Mouse (Mus musculus): ENCODE data around the gene Gm20441. TPM values are rescaled to one million over a fixed set of nuclear protein-coding genes. Genes with fewer than 3 reads are reported as not detected.
"Not testable (repeated sequence)": the region's sequence is repeated elsewhere in the genome, so short reads cannot be mapped to it uniquely, and the experiment has no call there.

Gm20441 gene
- polyA plus RNA-seq, 1 experiment = not detected

DNA sequence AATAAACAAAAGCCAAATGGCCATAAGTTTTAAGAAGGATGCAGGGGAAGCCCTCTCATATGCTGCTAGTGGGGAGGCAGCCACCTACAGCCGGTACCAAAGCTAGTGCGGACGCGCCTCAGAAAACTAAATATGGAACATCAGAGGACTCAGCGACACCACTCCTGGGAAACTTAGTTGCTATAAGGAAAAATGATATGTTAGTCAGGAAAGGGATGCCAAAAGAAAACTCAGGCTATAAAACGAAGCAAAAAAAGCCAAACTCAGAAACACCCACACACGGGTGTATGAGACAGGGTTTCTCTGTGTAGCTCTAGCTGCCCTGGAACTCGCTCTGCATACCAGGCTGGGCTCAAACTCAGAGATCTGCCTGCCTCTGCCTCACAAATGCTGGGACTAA, 7.5 kb upstream of the Gm20441 start:
- TF ChIP-seq POLR2A (IDR thresholded peaks at IDR 0.05; ENCODE audit: low read depth, low read length) (no peak), CTCF (IDR thresholded peaks at IDR 0.05; ENCODE audit: borderline replicate concordance, insufficient read depth, low read length) (no peak)
- Histone ChIP-seq H3K4me1 (ENCODE audit: control insufficient read depth, insufficient read depth, low read length) (no peaks in the 10 kb centered on the region), H3K27ac (ENCODE audit: insufficient read depth, low read length) (no peak overlapping the region), H3K4me3 (ENCODE audit: insufficient read depth, low read length) (no peak overlapping the region)

DNA sequence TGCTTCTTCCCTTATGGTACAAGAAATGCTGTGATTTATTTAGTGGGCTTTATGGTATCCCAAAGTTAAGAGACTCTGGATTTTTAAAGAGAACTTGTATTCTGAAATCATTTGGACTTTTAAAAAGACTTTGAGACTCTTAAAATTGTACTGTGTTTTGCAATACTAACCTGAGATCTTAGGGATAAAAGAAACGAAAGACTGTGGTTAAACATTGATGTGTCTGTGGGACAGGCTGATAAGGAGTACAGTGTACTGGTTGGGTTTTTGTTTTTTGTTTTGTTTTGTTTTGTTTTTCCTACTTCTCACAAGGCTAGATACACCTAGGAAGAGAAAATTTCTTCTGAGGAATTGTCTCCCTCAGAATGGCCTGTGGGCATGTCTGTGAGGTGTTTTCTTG, 4.7 kb upstream of the Gm20441 start:
- Histone ChIP-seq H3K4me1 (ENCODE audit: control insufficient read depth, insufficient read depth, low read length) (no peaks in the 10 kb centered on the region), H3K27ac (ENCODE audit: insufficient read depth, low read length) (no peak overlapping the region), H3K4me3 (ENCODE audit: insufficient read depth, low read length) (no peak overlapping the region)
- TF ChIP-seq CTCF (IDR thresholded peaks at IDR 0.05; ENCODE audit: borderline replicate concordance, insufficient read depth, low read length) (no peak), POLR2A (IDR thresholded peaks at IDR 0.05; ENCODE audit: low read depth, low read length) (no peak)

DNA sequence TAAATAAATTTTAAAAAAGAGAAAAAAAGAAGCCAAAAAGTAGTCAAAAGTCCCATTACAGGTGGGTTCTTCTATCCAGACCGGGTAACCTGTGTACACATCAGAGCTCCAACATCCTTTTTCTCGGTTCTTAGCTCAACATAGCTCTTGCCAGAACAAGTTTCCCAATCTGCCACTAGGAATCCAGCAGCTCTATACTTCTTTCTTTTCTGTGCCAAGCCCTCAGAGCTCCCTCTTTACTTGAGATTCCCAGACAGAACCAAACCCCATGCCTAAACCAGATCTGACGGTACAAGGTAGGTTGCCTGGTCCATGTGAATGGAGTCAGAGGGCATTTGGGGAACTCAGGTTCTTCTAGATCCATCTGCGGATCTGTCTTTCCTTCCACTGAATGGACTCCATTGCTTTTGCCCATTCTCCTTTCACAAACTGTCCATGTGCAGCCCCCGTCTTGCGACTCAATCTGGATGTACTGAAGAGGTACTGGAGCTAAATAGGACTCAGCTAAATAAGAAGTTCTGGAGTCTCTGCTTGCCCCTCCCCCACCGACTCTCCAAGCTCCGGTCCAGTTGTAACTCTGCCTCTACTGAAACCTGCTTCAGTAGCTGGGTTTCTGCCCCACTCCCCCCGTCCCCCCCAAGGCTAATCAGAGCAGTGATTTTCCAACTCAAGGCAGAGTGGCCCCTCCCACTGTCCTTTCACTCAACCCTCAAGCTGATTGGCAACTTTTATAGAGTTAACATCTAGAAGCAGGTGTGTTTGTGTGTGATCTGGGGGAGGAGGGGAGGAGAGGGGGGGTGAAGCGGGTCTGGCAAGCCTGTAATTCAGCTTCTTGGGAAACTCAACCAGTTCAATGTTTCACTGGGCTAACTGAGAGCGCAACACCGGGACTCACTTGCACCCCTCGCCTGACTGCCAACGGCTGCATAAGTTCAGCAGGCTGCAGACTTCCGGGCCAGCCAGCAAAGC, 1.3 kb downstream of the Gm20441 start:
- H3K4me1 ChIP-seq (ENCODE audit: control insufficient read depth, insufficient read depth, low read length) = no peaks in the 10 kb centered on the region; the same call in 1 of the 2 replicates
- no peak overlapping the region for H3K4me3 ChIP-seq (ENCODE audit: insufficient read depth, low read length)
- H3K27ac ChIP-seq (ENCODE audit: insufficient read depth, low read length) = no peak overlapping the region
- TF ChIP-seq CTCF (IDR thresholded peaks at IDR 0.05; ENCODE audit: borderline replicate concordance, insufficient read depth, low read length) = no peak
- TF ChIP-seq POLR2A (IDR thresholded peaks at IDR 0.05; ENCODE audit: low read depth, low read length) = no peak

DNA sequence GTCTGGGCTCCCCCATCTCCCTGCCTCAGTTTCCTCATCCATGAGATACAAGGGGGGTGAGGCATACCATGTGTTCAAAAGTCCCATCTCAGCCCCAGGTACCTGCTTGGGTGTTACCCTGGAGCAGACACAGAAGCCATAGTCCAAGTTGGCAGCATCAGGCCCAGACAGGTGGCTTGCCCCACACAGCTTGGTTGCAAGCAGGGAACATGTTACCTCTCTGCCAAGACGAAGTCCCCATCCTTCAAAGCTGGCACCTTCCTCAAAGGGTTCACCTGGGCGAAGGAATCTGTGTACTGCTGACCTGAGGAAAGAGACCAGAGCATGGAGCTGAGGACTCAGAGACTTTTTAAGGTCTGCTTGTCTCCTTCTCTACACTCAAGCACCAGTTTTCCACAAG, 2.9 kb downstream of the Gm20441 start:
- TF ChIP-seq CTCF (IDR thresholded peaks at IDR 0.05; ENCODE audit: borderline replicate concordance, insufficient read depth, low read length) = no peak
- TF ChIP-seq POLR2A (IDR thresholded peaks at IDR 0.05; ENCODE audit: low read depth, low read length) = no peak
- no peak overlapping the region for H3K27ac ChIP-seq (ENCODE audit: insufficient read depth, low read length)
- H3K4me3 ChIP-seq (ENCODE audit: insufficient read depth, low read length) = no peak overlapping the region

DNA sequence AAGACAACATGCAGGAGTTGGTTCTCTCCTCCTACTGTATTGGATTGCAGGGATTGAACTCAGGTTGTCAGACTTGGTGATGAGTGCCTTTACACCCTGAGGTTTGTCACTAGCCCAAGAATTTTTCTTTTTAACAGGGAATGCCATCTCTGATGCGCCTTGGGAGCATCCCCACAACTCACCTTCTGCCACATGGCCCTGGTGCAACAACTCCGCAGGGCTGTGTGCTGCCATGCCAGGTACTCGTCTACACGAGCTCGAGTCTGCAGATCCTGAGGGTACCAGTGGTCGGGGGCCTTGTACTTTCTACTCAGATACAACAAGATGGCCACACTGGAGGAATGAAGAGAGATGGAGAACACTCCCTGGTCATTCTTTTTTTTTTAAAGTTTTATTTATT, 4.2 kb downstream of the Gm20441 start:
- H3K4me3 ChIP-seq (ENCODE audit: insufficient read depth, low read length) = no peak overlapping the region
- TF ChIP-seq CTCF (IDR thresholded peaks at IDR 0.05; ENCODE audit: borderline replicate concordance, insufficient read depth, low read length) = no peak
- no peak for TF ChIP-seq POLR2A (IDR thresholded peaks at IDR 0.05; ENCODE audit: low read depth, low read length)
- H3K27ac ChIP-seq (ENCODE audit: insufficient read depth, low read length) = no peak overlapping the region
- no peaks in the 10 kb centered on the region; the same call in 1 of the 2 replicates for H3K4me1 ChIP-seq (ENCODE audit: control insufficient read depth, insufficient read depth, low read length)

More for the DNA sequence above, 2.9 kb downstream of the Gm20441 start:
- no peaks in the 10 kb centered on the region; the same call in 1 of the 2 replicates for H3K4me1 ChIP-seq (ENCODE audit: control insufficient read depth, insufficient read depth, low read length)

DNA sequence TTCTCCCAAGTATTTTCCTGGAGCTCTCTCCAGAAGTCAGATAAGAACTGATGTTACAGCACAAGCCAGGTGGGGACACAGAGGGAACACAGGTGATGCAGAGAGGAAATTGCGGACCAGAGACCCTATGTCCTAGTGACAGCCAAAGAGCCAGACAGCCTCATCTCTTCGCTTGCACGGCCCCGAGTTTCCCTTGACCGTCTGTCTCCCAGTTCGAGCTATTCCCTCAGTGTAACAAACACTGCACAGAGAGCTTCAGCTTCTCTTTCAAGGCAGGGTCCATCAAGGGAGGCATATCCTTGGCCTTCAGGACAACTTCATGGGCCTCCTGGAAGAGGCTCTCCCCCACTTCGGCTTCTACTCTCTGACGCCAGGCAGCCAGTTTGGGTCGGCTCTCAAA, 6.2 kb downstream of the Gm20441 start:
- Histone ChIP-seq H3K27ac (ENCODE audit: insufficient read depth, low read length) (no peak overlapping the region), H3K4me3 (ENCODE audit: insufficient read depth, low read length) (no peak overlapping the region), H3K4me1 (ENCODE audit: control insufficient read depth, insufficient read depth, low read length) (no peaks in the 10 kb centered on the region; the same call in 1 of the 2 replicates)
- TF ChIP-seq POLR2A (IDR thresholded peaks at IDR 0.05; ENCODE audit: low read depth, low read length) (no peak), CTCF (IDR thresholded peaks at IDR 0.05; ENCODE audit: borderline replicate concordance, insufficient read depth, low read length) (no peak)

DNA sequence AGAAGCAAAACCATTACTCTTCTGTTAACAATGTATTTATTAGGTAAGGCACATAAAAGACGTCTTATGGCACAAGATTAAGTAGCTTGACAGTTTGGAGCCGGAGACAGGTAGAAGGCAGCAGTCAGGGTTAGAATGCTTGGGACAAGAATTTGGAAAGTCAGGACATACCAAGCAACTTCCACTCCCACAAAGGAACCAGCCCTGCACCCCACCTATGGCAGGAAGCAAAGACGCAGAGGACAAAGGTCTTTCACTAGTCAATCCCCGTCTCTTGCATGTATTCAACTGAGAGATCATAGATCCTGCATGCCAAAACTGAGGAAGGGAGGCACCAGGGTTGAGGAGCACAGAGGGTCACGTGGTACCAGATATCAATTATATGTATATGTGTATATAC, 6.7 kb downstream of the Gm20441 start:
- no peaks in the 10 kb centered on the region for H3K4me1 ChIP-seq (ENCODE audit: control insufficient read depth, insufficient read depth, low read length)
- no peak overlapping the region for H3K27ac ChIP-seq (ENCODE audit: insufficient read depth, low read length)
- H3K4me3 ChIP-seq (ENCODE audit: insufficient read depth, low read length) = no peak overlapping the region
- TF ChIP-seq CTCF (IDR thresholded peaks at IDR 0.05; ENCODE audit: borderline replicate concordance, insufficient read depth, low read length) (no peak), POLR2A (IDR thresholded peaks at IDR 0.05; ENCODE audit: low read depth, low read length) (no peak)

DNA sequence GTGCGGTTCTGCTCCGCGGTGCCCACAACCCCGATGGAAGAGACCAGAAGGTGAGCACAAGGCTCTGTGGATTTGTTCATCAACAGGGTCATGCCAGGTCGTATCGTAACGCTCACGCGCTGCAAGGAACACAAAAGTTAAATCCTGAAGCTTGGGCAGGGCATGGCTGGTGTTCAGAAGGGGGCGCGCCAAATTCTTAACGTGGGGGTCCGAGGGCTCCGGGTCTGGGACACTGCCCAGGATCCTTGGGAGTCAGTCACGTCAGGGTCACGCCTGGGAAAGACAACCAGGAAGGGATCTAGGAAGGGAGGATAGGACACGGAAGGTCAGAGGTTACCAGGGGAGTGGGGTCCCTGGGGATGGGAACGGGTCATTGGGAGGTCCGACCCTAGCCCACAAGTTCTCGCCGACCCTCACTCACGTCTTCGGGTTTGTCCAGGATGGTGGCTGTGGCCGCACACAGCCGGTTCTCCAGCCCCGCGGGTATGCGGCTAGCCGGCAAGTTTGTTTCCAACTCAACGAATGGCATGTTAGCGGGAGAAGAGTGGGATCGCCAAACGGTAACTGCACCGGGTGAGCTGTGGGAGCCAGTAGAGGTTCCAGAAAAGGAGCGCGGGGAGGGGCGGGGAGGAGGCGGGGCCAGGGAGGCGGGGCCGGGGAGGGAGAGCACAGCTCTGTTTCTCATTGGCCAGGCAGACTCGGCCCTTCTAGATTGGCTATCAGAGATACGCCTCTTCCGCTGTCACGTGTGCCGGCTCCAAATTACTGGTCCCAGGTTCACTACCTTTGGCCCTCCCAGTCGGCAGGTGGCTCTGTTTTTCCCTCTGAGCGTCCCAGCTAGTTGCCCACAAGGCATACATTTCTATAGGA, 7.7 kb downstream of the Gm20441 start, which contains the start of gene Ddt:
Ddt (minus strand) TSS at position 620 of the 870 bp plus-strand sequence.
- H3K27ac ChIP-seq (ENCODE audit: insufficient read depth, low read length) = no peak within 1 kb of the TSS
- TF ChIP-seq CTCF (IDR thresholded peaks at IDR 0.05; ENCODE audit: borderline replicate concordance, insufficient read depth, low read length) = no peak
- TF ChIP-seq POLR2A (IDR thresholded peaks at IDR 0.05; ENCODE audit: low read depth, low read length) = peak; percentile 94
- H3K4me1 ChIP-seq (ENCODE audit: control insufficient read depth, insufficient read depth, low read length) = no peaks in the 10 kb centered on the region
- peak within 1 kb of the TSS; percentile 80 for H3K4me3 ChIP-seq (ENCODE audit: insufficient read depth, low read length)

DNA sequence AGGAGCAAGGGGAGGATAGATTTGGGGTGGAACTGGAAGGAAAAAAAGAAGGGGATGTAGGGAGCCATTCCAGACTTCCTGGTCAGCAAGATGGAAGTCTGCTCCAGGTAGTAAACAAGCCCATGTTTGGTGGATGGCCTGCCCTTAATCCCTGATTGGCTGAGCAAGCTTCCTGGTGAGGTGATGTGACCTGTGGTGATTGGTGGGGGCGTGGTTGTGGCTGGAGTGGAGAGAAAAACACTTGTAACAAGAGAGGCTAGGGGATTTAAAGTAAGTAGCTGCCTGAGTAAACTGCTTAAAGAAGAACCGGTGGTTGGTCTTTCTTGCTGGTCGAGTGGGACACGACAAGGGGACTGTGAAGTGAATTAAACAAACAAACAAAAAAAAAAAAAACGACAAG, 13.0 kb downstream of the Gm20441 start:
- H3K4me3 ChIP-seq (ENCODE audit: insufficient read depth, low read length); H3K27ac ChIP-seq (ENCODE audit: insufficient read depth, low read length); H3K4me1 ChIP-seq (ENCODE audit: control insufficient read depth, insufficient read depth, low read length): not testable (repeated sequence)

Measured in embryonic fibroblast, embryonic 13.5 days (primary cell).